Mouse (Mus musculus) midbrain, embryonic 11.5 days (tissue): ENCODE measurements around the gene Pigf. TPM values are rescaled to one million over a fixed set of nuclear protein-coding genes. Genes with fewer than 3 reads are reported as not detected.
"Not testable (repeated sequence)": the region's sequence is repeated elsewhere in the genome, so short reads cannot be mapped to it uniquely, and the experiment has no call there.

Experiments used
- ATAC-seq: fragments of 200-750 bp; cut with Nextera tagmentation; 2 replicates; pipeline ENCODE4 v1.8.0; 2017; ENCODE audit warnings: moderate TSS enrichment, moderate library complexity; ENCODE audit not compliant: low FRiP score
- DNase-seq: peaks from one replicate; pipeline ENCODE4 v3.0.0; 2015; ENCODE audit warnings: low spot score; ENCODE audit errors: missing footprints
- H3K27ac ChIP-seq: fragments of 300-500 bp; sonication (generic); 2 replicates; pipeline ENCODE4 v1.5.1; 2014; ENCODE audit warnings: low read depth, low read length
- H3K27me3 ChIP-seq: fragments of 300-500 bp; sonication (generic); 2 replicates; pipeline ENCODE4 v1.6.1; 2014; ENCODE audit warnings: mild to moderate bottlenecking, low read length, moderate library complexity, mixed read lengths; ENCODE audit not compliant: control insufficient read depth, insufficient read depth
- H3K36me3 ChIP-seq: fragments of 300-500 bp; sonication (generic); 2 replicates; pipeline ENCODE4 v1.6.1; 2014; ENCODE audit warnings: mild to moderate bottlenecking, low read length, moderate library complexity, mixed read lengths; ENCODE audit not compliant: control insufficient read depth, insufficient read depth
- H3K4me1 ChIP-seq: fragments of 300-500 bp; sonication (generic); 2 replicates; pipeline ENCODE4 v1.6.1; 2014; ENCODE audit warnings: low read length; ENCODE audit not compliant: control insufficient read depth, insufficient read depth
- H3K4me2 ChIP-seq: fragments of 300-500 bp; sonication (generic); 2 replicates; pipeline ENCODE4 v1.6.1; 2014; ENCODE audit warnings: mild to moderate bottlenecking, moderate library complexity
- H3K4me3 ChIP-seq: fragments of 300-500 bp; sonication (generic); 2 replicates; pipeline ENCODE4 v1.5.1; 2014; ENCODE audit warnings: low read depth, low read length
- H3K9ac ChIP-seq: fragments of 300-500 bp; sonication (generic); 2 replicates; pipeline ENCODE4 v1.6.1; 2014; ENCODE audit warnings: low read length
- H3K9me3 ChIP-seq: fragments of 300-500 bp; sonication (generic); 2 replicates; pipeline ENCODE4 v1.6.1; 2016; ENCODE audit warnings: low read length; ENCODE audit not compliant: control insufficient read depth
- WGBS: fragments of 180-500 bp; shearing (Covaris S2); extraction: QIAGEN DNeasy Blood & Tissue Kit; methylation state at CpG from one replicate; pipeline ENCODE4 v1.1.7; 2014; 5-methylcytosine and 5-hydroxymethylcytosine counted together
- polyA plus RNA-seq: library from polyadenylated mRNA; unstranded; fragments of >200 nt; fragmentation: Nextera tagmentation; extraction: Ambion mirVana; gene quantifications from 2 replicates; pipeline ENCODE4 v1.2.1, GENCODE M21; 2014

Pigf gene
- polyA plus RNA-seq: 48.5 and 50.2 TPM in 2 replicates

DNA sequence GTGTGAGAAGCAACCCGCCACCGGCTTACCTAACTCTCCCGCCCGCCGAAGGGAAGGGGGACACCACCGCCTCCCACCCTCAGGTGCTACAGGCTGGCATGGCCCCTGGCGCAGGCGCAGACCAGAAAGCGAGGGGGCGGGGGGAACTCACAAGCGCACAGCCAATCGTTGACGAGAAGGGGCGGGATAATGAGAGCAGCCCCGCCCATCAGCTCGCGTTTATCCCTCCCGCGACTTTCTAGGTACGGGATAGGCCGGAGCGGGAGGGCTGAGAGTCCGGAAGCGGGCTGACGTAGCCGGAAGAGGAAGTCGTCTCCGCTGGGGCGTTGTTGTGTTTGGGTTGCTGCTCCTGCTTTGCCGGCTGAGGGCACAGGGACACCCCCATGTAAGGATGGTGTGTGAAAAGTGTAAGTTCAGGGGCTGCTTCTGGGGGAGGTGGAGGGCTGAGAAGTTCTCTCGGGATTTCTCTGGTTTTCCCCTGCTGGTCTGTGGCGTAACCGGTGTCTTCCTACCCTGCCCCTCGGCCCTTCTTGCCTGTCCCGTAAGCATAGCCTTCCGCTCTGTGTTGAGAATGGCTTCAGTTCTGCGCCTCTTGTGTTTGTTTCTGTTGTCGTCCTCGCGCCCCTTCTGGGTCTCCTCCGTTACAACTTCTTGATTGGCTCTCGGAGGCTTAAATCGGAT, at the start of gene Pigf, which contains the start of gene Cript:
TSS of gene Pigf (minus strand) at position 138 of the 681 bp plus-strand sequence.
TSS of gene Cript (plus strand) at position 282 of the 681 bp plus-strand sequence.
- DNase-seq: peak; percentile 100
- Histone ChIP-seq H3K27me3 (no peaks in the 10 kb centered on the region), H3K4me3 (peak within 1 kb of the TSS; percentile 93), H3K4me2 (peak within 1 kb of the TSS; percentile 97), H3K9ac (peak within 1 kb of the TSS; percentile 73), H3K9me3 (no peaks in the 10 kb centered on the region), H3K4me1 (no peaks in the 10 kb centered on the region; the same call in 1 of the 2 replicates), H3K36me3 (no peaks in the 10 kb centered on the region), H3K27ac (no peak within 1 kb of the TSS)
- under 1% methylated on average over 43 of the region's 43 CpGs for WGBS
- ATAC-seq: peak; percentile 100

DNA sequence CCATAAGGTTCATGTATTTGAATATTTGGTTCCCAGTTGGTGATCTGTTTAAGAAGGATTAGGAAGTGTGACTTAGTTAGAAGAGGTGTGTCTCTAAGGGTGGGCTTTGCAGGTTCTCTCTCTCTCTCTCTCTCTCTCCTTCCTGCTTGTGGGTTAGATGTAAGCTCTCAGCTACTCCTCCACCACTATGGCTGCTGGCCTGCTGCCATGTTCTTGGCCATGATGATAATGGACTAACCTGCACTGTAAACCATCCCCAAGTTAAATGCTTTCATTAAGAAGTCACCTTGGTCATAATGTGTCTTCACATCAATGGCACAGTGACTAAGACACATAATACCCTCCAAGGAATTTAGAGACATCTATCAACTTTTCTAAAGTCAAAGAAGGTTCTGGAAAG, 48.3 kb upstream of the Pigf start:
- DNase-seq (no peak), ATAC-seq (no peak)
- H3K9ac ChIP-seq: no peak overlapping the region
- H3K27ac ChIP-seq: no peak overlapping the region
- no peaks in the 10 kb centered on the region for H3K9me3 ChIP-seq
- H3K36me3 ChIP-seq: no peaks in the 10 kb centered on the region
- no peaks in the 10 kb centered on the region for H3K27me3 ChIP-seq
- H3K4me1 ChIP-seq: no peaks in the 10 kb centered on the region
- H3K4me3 ChIP-seq: no peak overlapping the region
- no peak overlapping the region for H3K4me2 ChIP-seq

DNA sequence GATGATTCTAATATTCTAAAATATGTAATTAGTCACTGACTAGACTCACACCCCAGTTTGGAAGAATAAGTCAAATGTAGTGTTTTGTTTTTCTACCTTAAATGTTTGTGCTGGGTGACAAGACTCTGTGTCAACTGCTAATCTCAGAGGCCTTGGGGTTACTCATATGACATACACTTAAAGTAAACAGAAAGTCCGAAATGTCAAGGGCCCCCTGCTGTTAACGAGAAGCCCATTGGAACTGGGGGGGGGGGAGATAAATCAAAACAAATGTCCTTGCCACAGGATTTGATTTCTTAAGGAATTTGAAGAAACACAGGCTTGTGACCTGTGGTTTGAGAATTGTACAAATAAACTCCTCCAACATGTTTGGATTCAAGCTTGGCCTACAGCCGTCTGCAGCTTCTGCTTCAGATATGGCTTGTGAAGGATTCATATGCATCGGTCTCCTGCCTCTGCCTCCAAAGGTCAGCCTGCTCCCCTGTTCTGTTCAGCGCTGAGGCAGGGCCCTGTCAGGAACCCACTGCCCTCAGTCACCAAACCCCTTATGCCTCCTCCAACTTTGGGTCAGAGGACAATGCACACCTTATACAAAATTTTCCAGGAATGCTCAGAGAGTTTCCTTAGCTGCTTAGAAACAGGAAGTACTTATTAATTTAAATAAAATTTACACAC, 47.7 kb upstream of the Pigf start:
- H3K4me3 ChIP-seq: no peak overlapping the region
- no peaks in the 10 kb centered on the region for H3K4me1 ChIP-seq
- H3K27ac ChIP-seq: no peak overlapping the region
- WGBS: 81% methylated on average over 5 of the region's 5 CpGs
- no peak for DNase-seq
- no peaks in the 10 kb centered on the region for H3K36me3 ChIP-seq
- no peak for ATAC-seq
- H3K27me3 ChIP-seq: no peaks in the 10 kb centered on the region
- no peak overlapping the region for H3K9ac ChIP-seq
- H3K4me2 ChIP-seq: no peak overlapping the region
- H3K9me3 ChIP-seq: no peaks in the 10 kb centered on the region

DNA sequence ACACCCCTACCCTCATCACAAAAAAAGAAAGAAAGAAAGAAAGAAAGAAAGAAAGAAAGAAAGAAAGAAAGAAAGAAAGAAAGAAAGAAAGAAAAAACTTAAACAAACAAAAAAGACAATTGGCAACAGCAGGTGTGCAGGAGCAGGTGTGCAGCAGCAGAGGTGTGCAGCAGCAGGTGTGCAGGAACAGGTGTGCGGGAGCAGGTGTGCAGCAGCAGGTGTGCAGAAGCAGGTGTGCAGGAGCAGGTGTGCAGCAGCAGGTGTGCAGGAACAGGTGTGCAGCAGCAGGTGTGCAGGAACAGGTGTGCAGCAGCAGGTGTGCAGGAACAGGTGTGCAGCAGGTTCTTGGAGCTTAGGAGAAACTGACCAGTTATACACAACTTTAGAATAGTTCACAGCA, 47.0 kb upstream of the Pigf start:
- not testable (repeated sequence) for H3K4me2 ChIP-seq, H3K9me3 ChIP-seq, H3K27me3 ChIP-seq, H3K4me1 ChIP-seq, H3K4me3 ChIP-seq, H3K27ac ChIP-seq, DNase-seq, H3K9ac ChIP-seq, H3K36me3 ChIP-seq, ATAC-seq
- 95% methylated on average over 1 of the region's 1 CpGs for WGBS

DNA sequence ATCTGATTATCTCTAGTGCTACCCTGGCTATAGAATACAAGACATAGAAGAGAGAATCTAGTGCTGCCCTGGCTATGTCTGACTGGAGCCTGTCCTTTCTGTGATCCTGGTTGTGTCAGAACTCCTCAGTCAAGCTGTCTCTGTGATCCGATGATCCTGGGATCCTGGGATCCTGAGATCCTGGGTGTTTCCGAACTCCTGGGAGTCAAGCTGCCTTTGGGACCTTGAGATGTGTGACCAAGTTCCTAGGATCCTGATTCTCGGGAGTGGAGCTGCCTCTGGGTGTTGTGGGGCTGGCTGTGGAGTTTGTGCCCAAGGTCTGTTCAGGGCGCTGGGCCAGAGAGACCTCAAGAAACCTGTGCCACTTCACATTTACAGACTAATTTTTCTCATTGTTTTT, 43.8 kb upstream of the Pigf start:
- ATAC-seq (no peak), DNase-seq (no peak)
- H3K27ac ChIP-seq: no peak overlapping the region
- H3K36me3 ChIP-seq: no peaks in the 10 kb centered on the region
- no peaks in the 10 kb centered on the region for H3K4me1 ChIP-seq
- no peak overlapping the region for H3K9ac ChIP-seq
- no peak overlapping the region for H3K4me2 ChIP-seq
- no peak overlapping the region for H3K4me3 ChIP-seq
- no peaks in the 10 kb centered on the region for H3K27me3 ChIP-seq
- WGBS: 87% methylated on average over 4 of the region's 4 CpGs
- no peaks in the 10 kb centered on the region for H3K9me3 ChIP-seq

DNA sequence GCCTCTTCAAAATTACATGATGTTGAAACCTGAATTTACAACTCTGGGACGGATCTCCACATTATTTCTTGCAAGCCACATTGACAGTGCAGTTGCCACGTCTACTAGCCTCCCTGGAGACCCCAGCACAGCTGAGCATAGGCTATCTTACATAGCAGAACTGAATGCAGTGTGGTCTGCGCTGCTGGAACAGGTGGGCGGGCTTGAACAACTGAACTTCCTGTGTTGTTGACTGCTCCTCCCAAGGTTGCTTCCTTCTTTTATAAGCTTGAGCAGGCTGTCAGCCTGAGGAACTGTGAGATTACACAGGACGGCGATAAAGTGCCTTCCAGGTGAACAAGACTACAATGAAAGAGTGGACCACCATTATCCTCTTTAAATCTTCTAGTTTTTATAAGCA, 38.8 kb upstream of the Pigf start:
- DNase-seq (no peak), ATAC-seq (no peak)
- no peaks in the 10 kb centered on the region for H3K9me3 ChIP-seq
- no peak overlapping the region for H3K27ac ChIP-seq
- no peaks in the 10 kb centered on the region for H3K36me3 ChIP-seq
- no peaks in the 10 kb centered on the region for H3K4me1 ChIP-seq
- no peaks in the 10 kb centered on the region for H3K27me3 ChIP-seq
- H3K4me3 ChIP-seq: no peak overlapping the region
- H3K9ac ChIP-seq: no peak overlapping the region
- WGBS: 81% methylated on average over 6 of the region's 6 CpGs
- H3K4me2 ChIP-seq: no peak overlapping the region

DNA sequence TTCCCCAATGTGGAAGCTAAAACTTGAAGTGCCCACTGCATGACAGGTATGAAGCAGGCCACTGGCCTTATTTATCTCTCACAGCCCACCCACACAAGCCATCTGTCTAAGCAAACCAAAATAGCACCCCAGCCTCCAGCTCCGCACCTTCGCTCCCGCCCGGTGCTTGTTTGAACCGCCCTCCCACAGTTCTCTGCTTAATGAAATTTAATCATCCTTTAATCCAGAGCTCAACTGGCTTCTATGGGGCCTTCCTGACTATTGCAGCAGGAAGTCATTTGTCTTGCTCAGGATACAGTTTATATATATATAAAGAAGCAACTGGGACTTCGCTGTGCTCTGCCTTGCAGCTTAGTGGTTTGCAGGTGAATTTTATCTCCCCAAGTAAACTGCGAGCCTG, 38.3 kb upstream of the Pigf start:
- no peaks in the 10 kb centered on the region for H3K36me3 ChIP-seq
- 83% methylated on average over 7 of the region's 7 CpGs for WGBS
- H3K9ac ChIP-seq: no peak overlapping the region
- no peaks in the 10 kb centered on the region for H3K4me1 ChIP-seq
- H3K27me3 ChIP-seq: no peaks in the 10 kb centered on the region
- no peak overlapping the region for H3K27ac ChIP-seq
- no peak for DNase-seq
- no peak overlapping the region for H3K4me3 ChIP-seq
- no peak for ATAC-seq
- no peaks in the 10 kb centered on the region for H3K9me3 ChIP-seq
- H3K4me2 ChIP-seq: no peak overlapping the region

DNA sequence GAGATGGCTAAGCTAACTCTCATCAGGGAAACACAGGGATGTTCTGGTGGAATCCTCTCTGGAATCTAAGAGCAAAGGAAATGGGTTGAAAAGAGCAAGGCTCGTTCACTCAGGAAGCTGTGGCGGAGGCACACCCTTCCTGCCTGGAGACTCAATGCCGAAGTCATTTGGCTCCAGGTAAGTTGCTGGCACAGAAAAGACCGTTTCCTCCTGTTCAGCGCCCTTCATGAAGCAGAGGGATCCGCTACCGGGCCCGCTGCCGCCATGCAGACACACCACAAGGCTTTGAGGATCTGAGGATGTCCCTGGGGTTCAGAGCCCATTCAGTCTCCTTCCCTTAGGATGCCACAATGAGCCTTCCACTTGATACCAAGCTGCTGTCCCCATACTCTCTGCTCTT, 37.4 kb upstream of the Pigf start:
- no peak overlapping the region for H3K4me3 ChIP-seq
- H3K36me3 ChIP-seq: no peaks in the 10 kb centered on the region
- no peaks in the 10 kb centered on the region for H3K4me1 ChIP-seq
- DNase-seq (no peak), ATAC-seq (no peak)
- H3K27ac ChIP-seq: no peak overlapping the region
- H3K9me3 ChIP-seq: no peaks in the 10 kb centered on the region
- no peak overlapping the region for H3K9ac ChIP-seq
- H3K4me2 ChIP-seq: no peak overlapping the region
- H3K27me3 ChIP-seq: no peaks in the 10 kb centered on the region
- 81% methylated on average over 9 of the region's 9 CpGs for WGBS

DNA sequence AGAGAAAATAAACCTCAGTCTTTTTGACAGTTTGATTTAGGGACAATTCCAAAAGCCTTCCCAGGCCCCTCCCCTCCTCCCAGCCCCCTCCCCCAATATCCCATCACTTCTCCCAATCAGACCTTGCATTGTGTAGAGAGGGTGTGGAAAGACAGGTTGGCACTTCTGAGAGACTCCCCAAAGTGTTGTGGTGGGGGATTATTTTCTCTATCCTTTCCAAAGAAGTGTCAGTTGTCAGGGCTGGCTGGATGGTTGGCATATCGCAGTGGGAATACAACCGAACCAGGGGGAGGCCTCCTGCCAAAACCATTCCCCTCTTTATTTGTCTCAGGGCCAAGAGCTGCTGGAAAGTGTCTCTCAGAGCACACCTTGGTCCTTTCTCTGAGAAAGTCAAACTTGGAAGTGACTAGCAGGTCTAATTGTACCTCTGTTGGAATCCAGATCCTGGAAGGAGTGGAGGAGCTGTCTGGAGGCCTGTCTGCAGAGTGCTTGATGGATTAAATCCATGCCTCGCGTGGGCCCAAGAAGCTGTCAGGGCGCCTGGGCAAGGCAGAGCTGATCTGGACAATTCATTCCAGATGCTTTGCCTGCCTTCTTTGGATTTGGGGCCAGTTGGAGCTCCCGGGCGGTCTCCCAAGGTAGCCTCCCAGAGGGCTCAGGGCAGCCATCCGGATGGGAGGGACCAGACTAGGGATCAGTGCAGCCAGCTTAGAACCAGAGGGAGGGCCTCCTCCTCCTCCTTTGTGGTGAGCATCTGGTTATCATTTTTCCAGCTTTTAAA, 32.5 kb upstream of the Pigf start:
- Histone ChIP-seq H3K27ac (no peak overlapping the region), H3K9ac (no peak overlapping the region), H3K4me3 (no peak overlapping the region), H3K4me1 (no peaks in the 10 kb centered on the region), H3K9me3 (no peaks in the 10 kb centered on the region), H3K36me3 (no peaks in the 10 kb centered on the region), H3K27me3 (no peaks in the 10 kb centered on the region), H3K4me2 (no peak overlapping the region)
- WGBS: 60% methylated on average over 8 of the region's 8 CpGs
- DNase-seq (no peak), ATAC-seq (no peak)
